Mouse (Mus musculus): ENCODE data around the gene Olfr373.
"Not testable (repeated sequence)": the region's sequence is repeated elsewhere in the genome, so short reads cannot be mapped to it uniquely, and the experiment has no call there.

The Olfr373 gene

GRCm38 (mm10) chr8:72082877-72083276 is at the start of gene Olfr373:
Olfr373 (plus strand) TSS chr8:72083177.
- DNase-seq (ENCODE audit: low spot score in 2 of 2): not testable (repeated sequence)

GRCm38 (mm10) chr8:72040918-72041317 is 42.1 kb upstream of the Olfr373 start, which contains the start of gene Olfr372:
Olfr372 (plus strand) TSS chr8:72041218.
- DNase-seq (ENCODE audit: low spot score in 2 of 2): not testable (repeated sequence)

GRCm38 (mm10) chr8:72042493-72042892 is 40.5 kb upstream of the Olfr373 start:
- DNase-seq (ENCODE audit: low spot score in 2 of 2): no peak

- DNase-seq (ENCODE audit: low spot score in 2 of 2): not testable (repeated sequence)
Measured at GRCm38 (mm10) chr8:72054633-72055032, 28.3 kb upstream of the Olfr373 start.

- DNase-seq (ENCODE audit: low spot score in 2 of 2): not testable (repeated sequence)
Measured at GRCm38 (mm10) chr8:72057643-72058042, 25.3 kb upstream of the Olfr373 start.

GRCm38 (mm10) chr8:72066819-72067399 is 16.1 kb upstream of the Olfr373 start:
- not testable (repeated sequence) for DNase-seq (ENCODE audit: low spot score in 2 of 2)

- DNase-seq (ENCODE audit: low spot score in 2 of 2): no peak
Measured at GRCm38 (mm10) chr8:72084744-72085143, 1.8 kb downstream of the Olfr373 start.

- DNase-seq (ENCODE audit: low spot score in 2 of 2): not testable (repeated sequence)
Measured at GRCm38 (mm10) chr8:72087611-72088010, 4.6 kb downstream of the Olfr373 start.

- DNase-seq (ENCODE audit: low spot score in 2 of 2): not testable (repeated sequence)
Measured at GRCm38 (mm10) chr8:72096721-72097120, 13.7 kb downstream of the Olfr373 start.

- peak; percentile 9 to 22 for DNase-seq (ENCODE audit: low spot score in 2 of 2)
Measured at GRCm38 (mm10) chr8:72099377-72100103, 16.6 kb downstream of the Olfr373 start.

- no peak for DNase-seq (ENCODE audit: low spot score in 2 of 2)
Measured at GRCm38 (mm10) chr8:72105165-72105564, 22.2 kb downstream of the Olfr373 start.

GRCm38 (mm10) chr8:72106740-72107139 is 23.8 kb downstream of the Olfr373 start, which contains the start of gene Olfr374:
Olfr374 (plus strand) TSS chr8:72107040.
- DNase-seq (ENCODE audit: low spot score in 2 of 2): no peak

- no peak for DNase-seq (ENCODE audit: low spot score in 2 of 2)
Measured at GRCm38 (mm10) chr8:72110876-72111275, 27.9 kb downstream of the Olfr373 start.

- DNase-seq (ENCODE audit: low spot score in 2 of 2): no peak
Measured at GRCm38 (mm10) chr8:72112486-72112885, 29.5 kb downstream of the Olfr373 start.

GRCm38 (mm10) chr8:72115202-72115601 is 32.2 kb downstream of the Olfr373 start:
- no peak for DNase-seq (ENCODE audit: low spot score in 2 of 2)

- no peak for DNase-seq (ENCODE audit: low spot score in 2 of 2)
Measured at GRCm38 (mm10) chr8:72118616-72119015, 35.6 kb downstream of the Olfr373 start.

- DNase-seq (ENCODE audit: low spot score in 2 of 2): not testable (repeated sequence)
Measured at GRCm38 (mm10) chr8:72121486-72121885, 38.5 kb downstream of the Olfr373 start.

GRCm38 (mm10) chr8:72121997-72122396 is 39.0 kb downstream of the Olfr373 start:
- no peak for DNase-seq (ENCODE audit: low spot score in 2 of 2)

- no peak for DNase-seq (ENCODE audit: low spot score in 2 of 2)
Measured at GRCm38 (mm10) chr8:72127834-72128233, 44.9 kb downstream of the Olfr373 start.

GRCm38 (mm10) chr8:72131251-72131650 is 48.3 kb downstream of the Olfr373 start:
- no peak for DNase-seq (ENCODE audit: low spot score in 2 of 2)

GRCm38 (mm10) chr8:72131901-72132300 is 48.9 kb downstream of the Olfr373 start:
- DNase-seq (ENCODE audit: low spot score in 2 of 2): no peak

- no peak for DNase-seq (ENCODE audit: low spot score in 2 of 2)
Measured at GRCm38 (mm10) chr8:72132417-72132816, 49.4 kb downstream of the Olfr373 start.

GRCm38 (mm10) chr8:72132891-72133290 is 49.9 kb downstream of the Olfr373 start:
- DNase-seq (ENCODE audit: low spot score in 2 of 2): no peak
